Mouse (Mus musculus) testis, adult 2 months (tissue): ENCODE measurements at regions not wholly inside any gene's neighbourhood (a gene's known extent, or its start where the extent isn't known, plus 50 kb on each side); places are given as distances from the start of the nearest gene placed in this dataset.

Experiments used
- H3K27ac ChIP-seq: fragments of 200-500 bp; 2 replicates; pipeline ENCODE4 v1.5.1; 2012; ENCODE audit warnings: low read depth, low read length; ENCODE audit not compliant: control insufficient read depth, insufficient read depth
- H3K27me3 ChIP-seq: fragments of 200-500 bp; 2 replicates; pipeline ENCODE4 v1.6.1; 2012; ENCODE audit warnings: mild to moderate bottlenecking, low read length, moderate library complexity; ENCODE audit not compliant: control insufficient read depth, insufficient read depth
- H3K36me3 ChIP-seq: fragments of 200-500 bp; 2 replicates; pipeline ENCODE4 v1.6.1; 2012; ENCODE audit warnings: mild to moderate bottlenecking, low read length; ENCODE audit not compliant: control insufficient read depth, insufficient read depth
- H3K4me1 ChIP-seq: fragments of 200-500 bp; 2 replicates; pipeline ENCODE4 v1.6.1; 2012; ENCODE audit warnings: low read length; ENCODE audit not compliant: control insufficient read depth, insufficient read depth
- H3K4me3 ChIP-seq: fragments of 200-500 bp; 2 replicates; pipeline ENCODE4 v1.5.1; 2012; ENCODE audit warnings: low read depth, mild to moderate bottlenecking, low read length, moderate library complexity, mixed read lengths; ENCODE audit not compliant: control insufficient read depth
- CTCF ChIP-seq: fragments of 200-500 bp; IDR thresholded peaks from 2 replicates; pipeline ENCODE4 v1.5.1; 2012; ENCODE audit warnings: low read depth, mild to moderate bottlenecking, inconsistent platforms, low read length, moderate library complexity; ENCODE audit not compliant: control insufficient read depth, insufficient read depth, insufficient replicate concordance
- POLR2A ChIP-seq: fragments of 200-500 bp; IDR thresholded peaks from 2 replicates; pipeline ENCODE4 v1.6.1; 2012; ENCODE audit warnings: low read depth, mild to moderate bottlenecking, inconsistent platforms, low read length, moderate library complexity; ENCODE audit not compliant: control insufficient read depth

- no peaks in the 10 kb centered on the region for H3K27me3 ChIP-seq
- no peak overlapping the region for H3K27ac ChIP-seq
- peaks cover 2% of the 10 kb centered on the region; the same call in 1 of the 2 replicates for H3K4me1 ChIP-seq
- H3K36me3 ChIP-seq, result no peaks in the 10 kb centered on the region
- H3K4me3 ChIP-seq, result no peak overlapping the region
- TF ChIP-seq POLR2A (no peak), CTCF (no peak)
These were observed 107.8 kb downstream of the Gm525 start for GRCm38 (mm10) chr11:89181471-89181870.

- TF ChIP-seq CTCF, result peak; percentile 20; the same call in 1 of the 2 replicates
- no peak for TF ChIP-seq POLR2A
- Histone ChIP-seq H3K4me3 (no peak overlapping the region), H3K27ac (no peak overlapping the region), H3K27me3 (no peaks in the 10 kb centered on the region), H3K4me1 (no peaks in the 10 kb centered on the region), H3K36me3 (no peaks in the 10 kb centered on the region)
These were observed 104.8 kb downstream of the Gm525 start for GRCm38 (mm10) chr11:89178436-89178835.

DNA sequence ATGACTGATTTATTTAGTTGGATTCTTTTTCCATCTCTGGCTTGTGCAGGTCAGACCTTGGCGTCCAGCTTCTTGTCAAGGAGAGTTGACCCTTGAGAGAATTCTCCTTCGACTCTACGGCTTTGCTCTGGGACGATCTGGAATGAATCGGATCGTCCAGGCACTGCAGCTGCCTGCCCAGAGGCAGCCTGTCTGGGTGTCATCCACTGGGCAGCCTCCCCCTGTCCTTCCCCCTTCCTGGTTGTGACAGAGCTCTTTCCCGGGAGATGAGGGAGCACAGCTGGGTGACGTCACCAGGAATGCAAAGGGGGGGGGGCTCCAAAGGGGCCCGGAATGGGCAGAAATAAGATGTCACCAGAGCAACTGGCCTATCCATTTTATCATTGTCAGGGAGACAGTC, 101.9 kb downstream of the Gm525 start:
- no peak for TF ChIP-seq CTCF
- no peak for TF ChIP-seq POLR2A
- H3K27me3 ChIP-seq, result no peaks in the 10 kb centered on the region
- H3K4me1 ChIP-seq, result no peaks in the 10 kb centered on the region
- H3K27ac ChIP-seq, result no peak overlapping the region
- H3K4me3 ChIP-seq, result no peak overlapping the region
- H3K36me3 ChIP-seq, result no peaks in the 10 kb centered on the region

DNA sequence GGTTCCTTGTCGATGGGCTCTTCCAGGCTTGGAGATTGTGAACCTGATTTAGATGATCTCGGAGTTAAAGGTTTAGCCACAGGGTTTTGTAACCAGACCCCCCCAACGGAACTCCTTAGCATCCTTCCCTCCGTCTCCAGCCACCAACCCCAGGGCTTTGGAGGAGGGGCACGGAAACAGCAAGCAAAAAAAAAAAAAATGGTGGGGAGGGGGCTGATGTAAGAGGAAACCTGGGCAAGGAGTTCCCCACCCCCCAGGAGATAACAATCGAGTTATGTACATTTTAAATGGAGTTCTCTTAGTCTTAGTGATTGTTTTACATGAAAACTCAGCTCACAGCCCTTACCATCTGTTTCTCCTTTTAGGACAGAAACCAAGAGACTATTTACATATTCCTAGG, 101.3 kb downstream of the Gm525 start:
- H3K4me3 ChIP-seq, result no peak overlapping the region

DNA sequence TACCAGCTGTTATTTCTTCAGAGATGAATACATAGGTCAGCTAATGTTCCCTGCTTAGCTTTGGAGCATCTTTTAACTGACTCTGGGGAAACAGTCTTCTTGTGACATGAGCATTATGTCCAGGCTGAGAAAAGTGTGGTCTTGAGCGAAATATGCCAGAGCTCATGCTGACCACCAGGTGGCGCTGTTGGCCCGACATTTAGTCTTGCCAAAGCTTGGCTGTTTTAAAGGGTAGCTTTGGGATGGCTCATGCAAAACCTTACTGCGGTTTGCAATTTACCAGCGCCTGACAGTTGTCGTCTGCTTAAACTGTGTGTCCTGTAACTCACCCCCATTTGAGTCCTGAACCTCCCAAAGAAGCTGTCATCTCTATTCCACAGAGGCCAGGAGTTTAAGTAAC, 91.6 kb downstream of the Gm525 start:
- H3K4me3 ChIP-seq, result no peak overlapping the region
- TF ChIP-seq CTCF (peak; percentile 96), POLR2A (no peak)
- H3K27me3 ChIP-seq, result no peaks in the 10 kb centered on the region
- H3K4me1 ChIP-seq, result no peaks in the 10 kb centered on the region
- no peak overlapping the region for H3K27ac ChIP-seq
- no peaks in the 10 kb centered on the region for H3K36me3 ChIP-seq

More for the DNA sequence above, 101.3 kb downstream of the Gm525 start:
- TF ChIP-seq POLR2A, result no peak
- no peak for TF ChIP-seq CTCF
- Histone ChIP-seq H3K27me3 (no peaks in the 10 kb centered on the region), H3K27ac (no peak overlapping the region), H3K4me1 (no peaks in the 10 kb centered on the region), H3K36me3 (no peaks in the 10 kb centered on the region)

DNA sequence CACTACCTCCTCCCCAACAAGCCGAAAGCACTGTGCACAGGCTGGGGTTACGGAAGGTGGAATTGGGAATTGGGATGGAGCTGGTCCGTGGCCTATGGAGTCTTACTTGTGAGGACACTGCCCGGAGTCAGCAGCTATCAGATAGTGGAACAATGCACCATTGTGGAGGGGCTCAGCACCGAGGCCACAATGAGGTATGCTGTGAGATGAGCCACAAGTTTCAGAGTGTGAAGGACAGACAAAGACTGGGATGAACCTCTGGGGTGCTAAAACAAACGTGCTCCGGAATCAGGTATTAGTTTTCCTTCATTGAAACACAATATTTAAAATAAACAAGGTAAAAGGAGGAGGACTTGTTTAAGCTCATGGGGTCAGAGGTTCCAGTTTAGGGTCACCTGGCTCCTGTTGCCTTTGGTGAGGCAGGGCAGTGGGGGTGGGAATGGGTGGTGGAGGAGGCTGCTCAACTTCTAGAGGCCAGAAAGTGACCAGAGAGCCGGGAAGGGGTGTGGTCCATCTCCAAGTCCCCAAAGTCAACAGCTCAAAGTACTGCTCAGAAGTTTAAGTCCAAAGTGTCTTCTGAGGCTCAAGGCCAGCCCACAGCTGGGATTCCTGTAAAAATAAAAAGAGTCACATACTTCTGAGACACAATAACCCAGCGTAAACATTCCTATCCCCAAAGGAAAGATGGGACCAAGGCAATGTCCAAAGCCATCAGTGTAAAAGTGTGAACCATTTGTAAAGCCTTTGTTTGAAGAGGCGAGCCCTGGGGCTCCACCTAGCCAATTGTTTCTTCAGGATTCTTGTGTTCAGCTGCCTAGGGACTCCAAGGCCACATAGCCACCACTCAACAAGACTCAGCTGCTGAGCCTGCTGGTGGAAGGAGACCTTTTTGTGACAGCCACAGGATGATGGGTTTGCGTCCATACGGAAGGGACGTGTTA, 80.1 kb downstream of the Gm525 start:
- peak overlapping the region; percentile 6 for H3K4me3 ChIP-seq
- no peak overlapping the region for H3K27ac ChIP-seq
- TF ChIP-seq POLR2A, result no peak
- no peak for TF ChIP-seq CTCF
- H3K36me3 ChIP-seq, result no peaks in the 10 kb centered on the region
- peaks cover 2% of the 10 kb centered on the region; the same call in 1 of the 2 replicates for H3K4me1 ChIP-seq
- H3K27me3 ChIP-seq, result no peaks in the 10 kb centered on the region

DNA sequence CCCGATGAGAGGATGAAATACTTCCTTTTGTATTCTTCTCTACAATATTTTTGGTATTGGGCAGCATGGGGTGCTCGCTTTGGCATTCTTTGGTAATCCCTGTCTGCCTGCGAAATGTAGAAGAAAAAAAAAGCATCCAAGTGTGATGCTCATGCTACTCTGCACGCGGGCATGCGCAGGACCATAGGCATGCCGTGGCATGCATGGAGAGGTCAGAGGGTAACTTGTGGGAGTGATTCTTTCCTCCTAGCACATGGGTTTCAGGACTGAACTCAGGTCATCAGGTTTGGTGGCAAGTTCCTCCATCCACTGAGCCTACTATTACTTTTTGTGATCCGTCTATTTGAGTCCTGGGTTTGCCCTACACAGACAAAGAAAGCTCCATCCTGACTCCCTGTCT, 74.3 kb downstream of the Gm525 start:
- no peaks in the 10 kb centered on the region for H3K27me3 ChIP-seq
- no peak overlapping the region for H3K27ac ChIP-seq
- no peak overlapping the region for H3K4me3 ChIP-seq
- no peaks in the 10 kb centered on the region for H3K36me3 ChIP-seq
- H3K4me1 ChIP-seq, result no peaks in the 10 kb centered on the region
- TF ChIP-seq POLR2A (no peak), CTCF (no peak)
